Mouse (Mus musculus) midbrain, embryonic 11.5 days (tissue): ENCODE measurements around the gene Tsnax. TPM values are rescaled to one million over a fixed set of nuclear protein-coding genes. Genes with fewer than 3 reads are reported as not detected.
A peak's percentile ranks its signal among the peaks of the same experiment; 100 is the strongest.

ENCODE experiments used
- ATAC-seq: fragments of 200-750 bp; cut with Nextera tagmentation; 2 replicates; pipeline ENCODE4 v1.8.0; 2017; ENCODE audit warnings: moderate TSS enrichment, moderate library complexity; ENCODE audit not compliant: low FRiP score
- DNase-seq: peaks from one replicate; pipeline ENCODE4 v3.0.0; 2015; ENCODE audit warnings: low spot score; ENCODE audit errors: missing footprints
- H3K27ac ChIP-seq: fragments of 300-500 bp; sonication (generic); 2 replicates; pipeline ENCODE4 v1.5.1; 2014; ENCODE audit warnings: low read depth, low read length
- H3K27me3 ChIP-seq: fragments of 300-500 bp; sonication (generic); 2 replicates; pipeline ENCODE4 v1.6.1; 2014; ENCODE audit warnings: mild to moderate bottlenecking, low read length, moderate library complexity, mixed read lengths; ENCODE audit not compliant: control insufficient read depth, insufficient read depth
- H3K36me3 ChIP-seq: fragments of 300-500 bp; sonication (generic); 2 replicates; pipeline ENCODE4 v1.6.1; 2014; ENCODE audit warnings: mild to moderate bottlenecking, low read length, moderate library complexity, mixed read lengths; ENCODE audit not compliant: control insufficient read depth, insufficient read depth
- H3K4me1 ChIP-seq: fragments of 300-500 bp; sonication (generic); 2 replicates; pipeline ENCODE4 v1.6.1; 2014; ENCODE audit warnings: low read length; ENCODE audit not compliant: control insufficient read depth, insufficient read depth
- H3K4me2 ChIP-seq: fragments of 300-500 bp; sonication (generic); 2 replicates; pipeline ENCODE4 v1.6.1; 2014; ENCODE audit warnings: mild to moderate bottlenecking, moderate library complexity
- H3K4me3 ChIP-seq: fragments of 300-500 bp; sonication (generic); 2 replicates; pipeline ENCODE4 v1.5.1; 2014; ENCODE audit warnings: low read depth, low read length
- H3K9ac ChIP-seq: fragments of 300-500 bp; sonication (generic); 2 replicates; pipeline ENCODE4 v1.6.1; 2014; ENCODE audit warnings: low read length
- H3K9me3 ChIP-seq: fragments of 300-500 bp; sonication (generic); 2 replicates; pipeline ENCODE4 v1.6.1; 2016; ENCODE audit warnings: low read length; ENCODE audit not compliant: control insufficient read depth
- WGBS: fragments of 180-500 bp; shearing (Covaris S2); extraction: QIAGEN DNeasy Blood & Tissue Kit; methylation state at CpG from one replicate; pipeline ENCODE4 v1.1.7; 2014; 5-methylcytosine and 5-hydroxymethylcytosine counted together
- polyA plus RNA-seq: library from polyadenylated mRNA; unstranded; fragments of >200 nt; fragmentation: Nextera tagmentation; extraction: Ambion mirVana; gene quantifications from 2 replicates; pipeline ENCODE4 v1.2.1, GENCODE M21; 2014

Gene Tsnax
- polyA plus RNA-seq, 1 experiment from 2014 or later, result 155 TPM

GRCm38 (mm10) chr8:124980828-124981227, 32.0 kb upstream of the Tsnax start:
- Histone ChIP-seq H3K4me1 (no peaks in the 10 kb centered on the region), H3K4me2 (no peak overlapping the region), H3K27me3 (no peaks in the 10 kb centered on the region), H3K27ac (no peak overlapping the region), H3K9me3 (no peaks in the 10 kb centered on the region; the same call in 1 of the 2 replicates), H3K36me3 (no peaks in the 10 kb centered on the region), H3K4me3 (no peak overlapping the region), H3K9ac (no peak overlapping the region)
- DNase-seq (no peak), ATAC-seq (no peak)
- 77% methylated on average over 8 of the region's 8 CpGs for WGBS

DNA sequence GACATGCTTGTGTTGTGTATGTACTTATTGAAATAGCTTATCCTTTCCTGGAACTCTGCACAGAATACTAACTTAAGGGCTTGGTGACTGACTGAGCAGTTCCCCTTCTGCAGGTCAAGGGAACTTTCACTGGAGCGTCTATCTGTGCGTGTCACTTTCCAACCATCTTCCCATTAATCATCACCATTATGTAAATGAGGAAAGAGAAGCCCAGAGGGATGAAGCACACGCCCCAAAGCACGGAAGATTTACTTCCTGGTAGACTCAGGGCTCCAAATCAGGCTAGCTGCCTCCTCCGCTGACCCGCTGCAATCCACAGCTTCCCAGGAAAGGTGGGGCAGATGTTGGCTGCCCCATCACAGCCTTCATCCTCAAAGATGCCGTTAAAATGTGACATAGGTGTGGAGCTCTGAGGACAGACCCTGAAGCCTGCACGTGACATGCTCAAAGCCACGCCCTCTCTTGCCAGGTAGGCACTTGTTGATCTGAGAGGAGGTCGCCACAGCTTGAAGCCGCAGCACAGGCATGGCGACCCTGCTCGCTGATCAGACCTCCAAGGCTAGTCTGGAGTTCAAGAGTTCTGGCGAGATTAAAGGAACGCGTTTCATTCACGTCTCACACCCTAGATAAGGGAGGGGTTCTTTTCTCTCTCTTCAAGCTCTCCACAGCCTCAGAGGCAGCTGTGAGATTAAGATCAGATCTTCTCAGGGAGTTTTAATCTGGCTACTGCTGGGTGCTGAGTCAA, 21.7 kb upstream of the Tsnax start:
- Histone ChIP-seq H3K9ac (no peak overlapping the region), H3K4me1 (no peaks in the 10 kb centered on the region), H3K27ac (no peak overlapping the region), H3K36me3 (no peaks in the 10 kb centered on the region), H3K9me3 (no peaks in the 10 kb centered on the region), H3K4me2 (no peak overlapping the region), H3K4me3 (no peak overlapping the region), H3K27me3 (no peaks in the 10 kb centered on the region)
- WGBS, result 23% methylated on average over 17 of the region's 17 CpGs
- ATAC-seq (no peak), DNase-seq (no peak)

- Histone ChIP-seq H3K27me3 (no peaks in the 10 kb centered on the region), H3K27ac (no peak overlapping the region), H3K4me3 (no peak overlapping the region), H3K36me3 (no peaks in the 10 kb centered on the region), H3K4me2 (no peak overlapping the region), H3K9ac (no peak overlapping the region), H3K4me1 (no peaks in the 10 kb centered on the region), H3K9me3 (no peaks in the 10 kb centered on the region)
- DNase-seq, result no peak
- no peak for ATAC-seq
- 25% methylated on average over 6 of the region's 6 CpGs for WGBS
Measured at GRCm38 (mm10) chr8:124991668-124991926, 21.2 kb upstream of the Tsnax start.

GRCm38 (mm10) chr8:124995776-124996175, 17.0 kb upstream of the Tsnax start:
- no peak for ATAC-seq
- Histone ChIP-seq H3K9me3 (no peaks in the 10 kb centered on the region; the same call in 1 of the 2 replicates), H3K4me1 (no peaks in the 10 kb centered on the region), H3K27ac (no peak overlapping the region), H3K27me3 (no peaks in the 10 kb centered on the region), H3K4me3 (no peak overlapping the region), H3K9ac (no peak overlapping the region), H3K4me2 (no peak overlapping the region), H3K36me3 (no peaks in the 10 kb centered on the region)
- DNase-seq, result no peak
- 72% methylated on average over 2 of the region's 2 CpGs for WGBS

- H3K27me3 ChIP-seq, result no peaks in the 10 kb centered on the region
- no peak overlapping the region for H3K4me2 ChIP-seq
- no peak overlapping the region for H3K27ac ChIP-seq
- no peak for ATAC-seq
- 96% methylated on average over 8 of the region's 8 CpGs for WGBS
- no peak overlapping the region for H3K9ac ChIP-seq
- H3K4me3 ChIP-seq, result no peak overlapping the region
- no peaks in the 10 kb centered on the region for H3K9me3 ChIP-seq
- DNase-seq, result no peak
- no peaks in the 10 kb centered on the region for H3K4me1 ChIP-seq
- peaks cover 22% of the 10 kb centered on the region for H3K36me3 ChIP-seq
Measured at GRCm38 (mm10) chr8:125024085-125024484, 11.3 kb downstream of the Tsnax start.

DNA sequence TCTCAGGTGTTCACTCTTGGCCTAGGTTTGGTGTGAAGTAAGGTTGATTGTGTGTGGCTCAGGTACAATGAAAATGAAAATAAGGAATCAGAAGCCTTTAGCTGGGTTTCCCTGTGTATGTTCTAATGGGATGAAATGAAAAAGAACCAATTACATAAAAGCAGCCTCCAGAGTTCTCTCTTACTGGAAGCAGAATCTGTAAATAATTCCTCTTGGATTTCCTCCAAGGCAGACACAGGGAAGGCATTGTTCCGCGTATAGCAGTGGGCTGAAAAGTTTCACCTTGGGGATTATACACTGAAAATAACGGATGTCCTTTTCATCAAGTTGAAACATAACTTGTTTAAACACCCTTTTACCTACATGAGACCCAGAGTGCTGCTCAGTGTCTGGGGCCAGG, 14.4 kb downstream of the Tsnax start:
- no peak overlapping the region for H3K27ac ChIP-seq
- ATAC-seq (no peak), DNase-seq (no peak)
- H3K4me3 ChIP-seq, result no peak overlapping the region
- no peak overlapping the region for H3K4me2 ChIP-seq
- WGBS, result 88% methylated on average over 3 of the region's 3 CpGs
- no peaks in the 10 kb centered on the region for H3K9me3 ChIP-seq
- no peaks in the 10 kb centered on the region for H3K27me3 ChIP-seq
- no peak overlapping the region for H3K9ac ChIP-seq
- no peaks in the 10 kb centered on the region for H3K4me1 ChIP-seq
- peaks cover 26% of the 10 kb centered on the region for H3K36me3 ChIP-seq

DNA sequence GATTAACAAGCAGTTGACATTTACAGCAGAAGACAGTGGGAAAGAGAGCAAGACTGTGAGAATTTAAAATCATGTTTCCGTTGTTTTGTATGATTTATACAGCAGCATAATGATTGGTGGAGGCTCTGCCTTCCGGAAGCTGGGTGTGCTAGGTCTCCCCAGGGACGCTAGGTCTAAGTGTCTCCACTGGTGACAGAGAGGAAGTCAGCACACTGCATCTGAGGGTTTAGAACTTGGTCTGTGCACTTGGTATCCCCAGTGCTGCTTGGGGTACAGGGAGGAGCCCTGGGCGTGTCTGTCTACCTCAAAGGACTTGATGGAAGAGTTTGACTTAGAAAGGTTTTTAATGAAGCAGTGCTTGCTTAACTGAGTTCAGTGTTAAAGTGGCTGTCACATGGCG, 16.0 kb downstream of the Tsnax start:
- DNase-seq (no peak), ATAC-seq (no peak)
- Histone ChIP-seq H3K9me3 (no peaks in the 10 kb centered on the region), H3K4me2 (no peak overlapping the region), H3K4me3 (no peak overlapping the region), H3K27me3 (no peaks in the 10 kb centered on the region), H3K9ac (no peak overlapping the region), H3K27ac (no peak overlapping the region), H3K36me3 (peaks cover 25% of the 10 kb centered on the region), H3K4me1 (no peaks in the 10 kb centered on the region)
- 90% methylated on average over 5 of the region's 5 CpGs for WGBS

GRCm38 (mm10) chr8:125031276-125031675, 18.5 kb downstream of the Tsnax start:
- Histone ChIP-seq H3K4me1 (no peaks in the 10 kb centered on the region), H3K9ac (no peak overlapping the region), H3K4me2 (no peak overlapping the region), H3K27ac (no peak overlapping the region), H3K9me3 (no peaks in the 10 kb centered on the region), H3K27me3 (no peaks in the 10 kb centered on the region), H3K4me3 (no peak overlapping the region), H3K36me3 (peaks cover 14% of the 10 kb centered on the region)
- WGBS, result 88% methylated on average over 5 of the region's 5 CpGs
- DNase-seq (no peak), ATAC-seq (no peak)

DNA sequence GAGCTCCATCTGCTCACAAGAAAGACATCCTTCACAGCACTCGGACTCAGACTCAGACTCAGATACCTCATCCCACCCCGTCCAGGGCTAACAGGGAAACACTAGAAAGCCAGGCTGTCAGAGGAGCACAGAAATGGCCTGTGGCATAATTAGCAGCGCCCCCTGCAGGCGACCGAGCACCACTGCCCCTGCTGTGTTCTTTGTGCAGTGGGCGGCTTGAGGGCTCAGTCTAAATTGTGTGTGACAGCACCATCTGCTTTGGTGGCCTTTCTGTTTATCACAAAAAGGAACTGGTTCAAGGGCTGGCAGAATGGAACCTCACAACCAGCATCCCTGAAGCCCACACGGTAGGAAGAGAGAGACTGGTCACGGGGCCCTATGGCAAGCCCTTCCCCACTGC, 21.9 kb downstream of the Tsnax start:
- Histone ChIP-seq H3K27me3 (no peaks in the 10 kb centered on the region), H3K4me3 (no peak overlapping the region), H3K9ac (no peak overlapping the region), H3K4me2 (no peak overlapping the region), H3K36me3 (peaks cover 11% of the 10 kb centered on the region; the same call in 1 of the 2 replicates), H3K27ac (no peak overlapping the region), H3K9me3 (no peaks in the 10 kb centered on the region), H3K4me1 (no peaks in the 10 kb centered on the region)
- DNase-seq (peak; percentile 93), ATAC-seq (peak; percentile 69)
- WGBS, result 31% methylated on average over 8 of the region's 8 CpGs
